Mouse (Mus musculus): ENCODE data around the gene Mvd. TPM values are rescaled to one million over a fixed set of nuclear protein-coding genes. Genes with fewer than 3 reads are reported as not detected.
A peak's percentile ranks its signal among the peaks of the same experiment; 100 is the strongest.

Gene Mvd
- 1 to 10 TPM; 6.9 to 7.9 TPM for total RNA-seq (2021)
- long read RNA-seq, experiment 1, transcript Mvd-201 (10 exons, 1,756 nt) = major isoform, 10 of 11 reads
- long read RNA-seq, experiment 1, partial matches to known transcripts = 0 of 11 reads
- long read RNA-seq, experiment 1, other reads (novel, unspliced or antisense) = 1 of 11 reads
- long read RNA-seq, experiment 2, transcript Mvd-201 (10 exons, 1,756 nt) = major isoform, 12 of 14 reads
- long read RNA-seq, experiment 2, partial matches to known transcripts = 2 of 14 reads
- long read RNA-seq, experiment 2, other reads (novel, unspliced or antisense) = 0 of 14 reads

- peak; percentile 97 for DNase-seq
Observed at GRCm38 (mm10) chr8:122443262-122444006, at the start of gene Mvd. TSS of gene Mvd (minus strand) at chr8:122443422.

- DNase-seq = no peak
Observed at GRCm38 (mm10) chr8:122488387-122488786, 45.2 kb upstream of the Mvd start.

GRCm38 (mm10) chr8:122484831-122485230 lies 41.6 kb upstream of the Mvd start:
- DNase-seq = no peak

- no peak for DNase-seq
Observed at GRCm38 (mm10) chr8:122483877-122484276, 40.7 kb upstream of the Mvd start.

GRCm38 (mm10) chr8:122482448-122482847 lies 39.2 kb upstream of the Mvd start:
- no peak for DNase-seq

- DNase-seq = peak; percentile 95
Observed at GRCm38 (mm10) chr8:122475580-122476320, 32.5 kb upstream of the Mvd start, which contains the start of the genes Rnf166 and Ctu2. TSS of gene Rnf166 (minus strand) at chr8:122476064. TSS of gene Ctu2 (plus strand) at chr8:122476143.

- peak; percentile 41 for DNase-seq
Observed at GRCm38 (mm10) chr8:122474951-122475560, 31.8 kb upstream of the Mvd start.

- no peak for DNase-seq
Observed at GRCm38 (mm10) chr8:122473911-122474421, 30.7 kb upstream of the Mvd start.

GRCm38 (mm10) chr8:122470691-122471090 lies 27.5 kb upstream of the Mvd start:
- no peak for DNase-seq

GRCm38 (mm10) chr8:122469965-122470364 lies 26.7 kb upstream of the Mvd start:
- DNase-seq = no peak

GRCm38 (mm10) chr8:122469407-122469806 lies 26.2 kb upstream of the Mvd start:
- no peak for DNase-seq

- no peak for DNase-seq
Observed at GRCm38 (mm10) chr8:122467816-122468215, 24.6 kb upstream of the Mvd start.

GRCm38 (mm10) chr8:122464985-122465384 lies 21.8 kb upstream of the Mvd start:
- DNase-seq = no peak

- DNase-seq = no peak
Observed at GRCm38 (mm10) chr8:122463651-122464640, 20.7 kb upstream of the Mvd start.

GRCm38 (mm10) chr8:122462510-122462909 lies 19.3 kb upstream of the Mvd start:
- DNase-seq = no peak

GRCm38 (mm10) chr8:122461473-122462148 lies 18.4 kb upstream of the Mvd start:
- no peak for DNase-seq

- peak; percentile 62 for DNase-seq
Observed at GRCm38 (mm10) chr8:122460524-122461472, 17.6 kb upstream of the Mvd start, which contains the start of gene Snai3. TSS of gene Snai3 (minus strand) at chr8:122460733.

GRCm38 (mm10) chr8:122459990-122460389 lies 16.8 kb upstream of the Mvd start:
- no peak for DNase-seq
